Mouse (Mus musculus) midbrain, postnatal 0 days (tissue): ENCODE results near the gene Lmbr1l. TPM values are rescaled to one million over a fixed set of nuclear protein-coding genes. Genes with fewer than 3 reads are reported as not detected.

Source experiments
- ATAC-seq: fragments of 200-750 bp; cut with Nextera tagmentation; 2 replicates; pipeline ENCODE4 v1.8.0; 2017; ENCODE audit warnings: moderate number of reproducible peaks, mild to moderate bottlenecking, moderate TSS enrichment, moderate library complexity; ENCODE audit not compliant: low FRiP score
- DNase-seq: peaks from one replicate; pipeline ENCODE4 v3.0.0-alpha.2; 2015; ENCODE audit warnings: low spot score
- H3K27ac ChIP-seq: fragments of 300-500 bp; sonication (generic); 2 replicates; pipeline ENCODE4 v1.5.1; 2014; ENCODE audit warnings: low read depth, mild to moderate bottlenecking, low read length, mixed read lengths
- H3K27me3 ChIP-seq: fragments of 300-500 bp; sonication (generic); 2 replicates; pipeline ENCODE4 v1.6.1; 2014; ENCODE audit warnings: low read length, control low read depth, mixed read lengths; ENCODE audit not compliant: insufficient read depth
- H3K36me3 ChIP-seq: fragments of 300-500 bp; sonication (generic); 2 replicates; pipeline ENCODE4 v1.6.1; 2014; ENCODE audit warnings: low read length, control low read depth, mixed read lengths; ENCODE audit not compliant: insufficient read depth
- H3K4me1 ChIP-seq: fragments of 300-500 bp; sonication (generic); 2 replicates; pipeline ENCODE4 v1.6.1; 2014; ENCODE audit warnings: mild to moderate bottlenecking, control low read depth, antibody characterized with exemption, low read length, mixed read lengths; ENCODE audit not compliant: insufficient read depth
- H3K4me2 ChIP-seq: fragments of 300-500 bp; sonication (generic); 2 replicates; pipeline ENCODE4 v1.6.1; 2014; ENCODE audit warnings: low read depth, mild to moderate bottlenecking, low read length, mixed read lengths; ENCODE audit not compliant: poor library complexity, severe bottlenecking
- H3K4me3 ChIP-seq: fragments of 300-500 bp; sonication (generic); 2 replicates; pipeline ENCODE4 v1.5.1; 2014; ENCODE audit warnings: low read depth, mild to moderate bottlenecking, low read length, moderate library complexity
- H3K9ac ChIP-seq: fragments of 300-500 bp; sonication (generic); replicated peaks from 2 replicates; pipeline ENCODE4 v1.6.1; 2014; ENCODE audit warnings: mild to moderate bottlenecking, low read length, moderate library complexity, mixed read lengths; ENCODE audit not compliant: poor library complexity, severe bottlenecking
- H3K9me3 ChIP-seq: fragments of 300-500 bp; sonication (generic); 2 replicates; pipeline ENCODE4 v1.6.1; 2016; ENCODE audit warnings: low read length, control low read depth
- CTCF ChIP-seq: IDR thresholded peaks from 2 replicates; pipeline ENCODE4 v1.5.1; 2016; ENCODE audit warnings: antibody characterized with exemption, mild to moderate bottlenecking
- WGBS: fragments of 180-500 bp; shearing (Covaris S2); extraction: QIAGEN DNeasy Blood & Tissue Kit; methylation state at CpG from one replicate; pipeline ENCODE4 v1.1.7; 2014; 5-methylcytosine and 5-hydroxymethylcytosine counted together
- polyA plus RNA-seq: library from polyadenylated mRNA; unstranded; fragments of >200 nt; fragmentation: Nextera tagmentation; extraction: Ambion mirVana; gene quantifications from 2 replicates; pipeline ENCODE4 v1.2.1, GENCODE M21; 2015
- total RNA-seq: library from RNA; depleted of rRNA; stranded (reverse); fragments of >200 nt; gene quantifications from 2 replicates; pipeline ENCODE4 v1.2.3, GENCODE M21; 2014

The Lmbr1l gene
- total and polyA plus RNA-seq, 2 experiments from 2014 or later = 19.6 to 46.0 TPM

DNA sequence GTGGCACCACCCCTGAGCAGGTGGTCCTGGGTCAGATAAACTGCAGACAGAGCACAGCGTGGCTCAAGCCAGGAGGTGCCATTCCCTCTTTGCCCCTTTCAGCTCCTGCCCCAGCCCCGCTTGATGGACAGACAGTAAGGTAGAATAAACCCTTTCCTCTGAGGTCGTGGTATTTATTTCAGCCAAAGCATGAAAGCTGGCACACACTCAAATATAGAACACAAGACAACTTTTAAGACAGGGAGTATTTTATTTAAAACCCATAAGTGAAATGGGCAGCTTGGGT is 31.5 kb upstream of the Lmbr1l start:
- DNase-seq (no peak), ATAC-seq (no peak)
- WGBS = 16% methylated on average over 3 of the region's 3 CpGs
- peaks cover 13% of the 10 kb centered on the region; the same call in 1 of the 2 replicates for H3K36me3 ChIP-seq
- no peaks in the 10 kb centered on the region for H3K27me3 ChIP-seq
- peak overlapping the region; percentile 62 for H3K9ac ChIP-seq
- H3K4me2 ChIP-seq = peak overlapping the region; percentile 88
- 0 out of 2 replicates have a peak, but pooled peaks cover 3% of the 10 kb centered on the region for H3K4me1 ChIP-seq
- no peak overlapping the region for H3K27ac ChIP-seq
- no peaks in the 10 kb centered on the region for H3K9me3 ChIP-seq
- H3K4me3 ChIP-seq = peak overlapping the region; percentile 37
- TF ChIP-seq CTCF = peak; percentile 21

DNA sequence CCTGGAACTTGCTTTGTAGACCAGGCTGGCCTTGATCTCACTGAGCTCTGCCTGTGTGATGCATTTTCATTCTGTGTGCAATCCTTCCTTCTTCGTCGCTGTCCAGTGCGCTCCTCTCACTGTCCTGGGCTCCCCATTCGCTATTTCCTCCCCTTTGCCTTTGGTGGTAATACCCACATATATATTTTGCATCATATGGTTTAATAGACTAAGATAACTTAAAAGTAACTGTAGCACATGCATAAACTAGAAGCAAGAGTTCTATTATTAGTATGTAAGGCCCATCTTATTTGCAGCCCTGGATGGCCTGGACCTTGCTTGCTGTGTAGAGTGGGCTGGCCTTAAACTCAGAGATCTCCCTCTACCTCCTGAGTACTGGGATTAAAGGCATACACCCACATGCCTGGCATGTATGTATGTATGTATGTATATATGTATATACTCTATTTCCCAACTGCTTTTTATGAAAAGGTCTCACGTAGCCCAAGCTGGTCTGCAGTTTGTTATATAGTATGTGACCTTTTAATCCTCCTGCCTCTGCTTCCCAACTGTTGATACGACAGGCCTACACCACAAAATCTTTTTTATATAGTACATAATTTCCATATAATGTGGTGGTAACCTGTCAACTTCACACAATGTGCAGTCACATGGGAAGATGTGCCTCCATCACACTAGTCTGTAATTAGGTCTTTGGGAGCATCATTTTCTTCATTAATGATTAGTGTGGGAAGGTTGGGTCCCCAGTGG is 31.0 kb upstream of the Lmbr1l start:
- peaks cover 13% of the 10 kb centered on the region; the same call in 1 of the 2 replicates for H3K36me3 ChIP-seq
- H3K27me3 ChIP-seq = no peaks in the 10 kb centered on the region
- 28% methylated on average over 6 of the region's 6 CpGs for WGBS
- ATAC-seq = no peak
- H3K4me2 ChIP-seq = peak overlapping the region; percentile 88
- TF ChIP-seq CTCF = no peak
- 0 out of 2 replicates have a peak, but pooled peaks cover 3% of the 10 kb centered on the region for H3K4me1 ChIP-seq
- H3K9ac ChIP-seq = peak overlapping the region; percentile 62
- DNase-seq = peak; percentile 35
- peak overlapping the region; percentile 4; the same call in 1 of the 2 replicates for H3K27ac ChIP-seq
- peak overlapping the region; percentile 37 for H3K4me3 ChIP-seq
- H3K9me3 ChIP-seq = no peaks in the 10 kb centered on the region

DNA sequence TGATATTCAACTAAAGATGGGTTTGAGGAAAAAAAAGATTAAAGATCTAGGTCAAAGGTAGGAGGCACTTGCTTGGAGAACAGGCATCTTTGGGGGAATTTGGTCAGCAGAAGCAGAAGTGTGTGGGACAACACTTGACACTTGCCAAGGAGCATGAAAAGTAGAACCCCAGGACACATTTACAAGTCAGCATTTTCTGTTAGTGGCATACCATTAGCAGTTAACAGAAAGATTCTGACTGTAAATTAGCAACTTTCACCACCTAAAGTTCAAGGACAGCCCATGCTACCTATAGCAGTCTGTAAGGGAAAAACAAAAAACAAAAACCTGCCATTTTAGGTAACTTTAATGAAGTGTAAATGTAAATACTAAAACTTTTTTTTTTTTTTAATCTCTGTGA is 30.4 kb upstream of the Lmbr1l start:
- peak overlapping the region; percentile 37; the same call in 1 of the 2 replicates for H3K4me3 ChIP-seq
- H3K4me1 ChIP-seq = 0 out of 2 replicates have a peak, but pooled peaks cover 3% of the 10 kb centered on the region
- no peak for ATAC-seq
- H3K36me3 ChIP-seq = peaks cover 13% of the 10 kb centered on the region; the same call in 1 of the 2 replicates
- 0 out of 2 replicates have a peak overlapping the region, but pooled peaks have one; percentile 7 for H3K27ac ChIP-seq
- DNase-seq = peak; percentile 21
- H3K4me2 ChIP-seq = peak overlapping the region; percentile 88
- H3K27me3 ChIP-seq = no peaks in the 10 kb centered on the region
- peak overlapping the region; percentile 62 for H3K9ac ChIP-seq
- H3K9me3 ChIP-seq = no peaks in the 10 kb centered on the region
- TF ChIP-seq CTCF = no peak

DNA sequence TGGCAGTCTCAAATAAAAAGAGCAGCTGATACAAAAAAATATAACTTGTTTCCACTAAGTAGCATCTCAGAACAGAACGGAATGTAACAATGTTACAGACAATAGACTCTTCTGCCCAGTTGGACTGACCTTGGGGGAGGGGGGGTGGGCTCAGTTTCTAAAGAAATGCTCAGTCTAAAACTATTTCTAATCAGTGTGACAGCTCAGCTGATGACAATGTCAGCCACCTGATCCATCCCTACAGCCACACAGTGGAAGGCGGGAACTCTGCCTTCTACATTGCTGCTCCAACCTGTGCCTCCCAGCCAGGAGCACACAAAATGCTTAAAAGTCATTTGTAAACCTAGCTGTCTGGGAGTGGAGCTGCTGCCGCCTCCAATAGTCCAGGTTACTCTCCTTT is 29.9 kb upstream of the Lmbr1l start:
- no peaks in the 10 kb centered on the region for H3K9me3 ChIP-seq
- peak; percentile 42 for DNase-seq
- 0 out of 2 replicates have a peak overlapping the region, but pooled peaks have one; percentile 7 for H3K27ac ChIP-seq
- H3K27me3 ChIP-seq = no peaks in the 10 kb centered on the region
- TF ChIP-seq CTCF = no peak
- 0 out of 2 replicates have a peak, but pooled peaks cover 3% of the 10 kb centered on the region for H3K4me1 ChIP-seq
- no peak overlapping the region; the same call in 1 of the 2 replicates for H3K9ac ChIP-seq
- H3K4me3 ChIP-seq = peak overlapping the region; percentile 19; the same call in 1 of the 2 replicates
- peaks cover 13% of the 10 kb centered on the region; the same call in 1 of the 2 replicates for H3K36me3 ChIP-seq
- 13% methylated on average over 3 of the region's 3 CpGs for WGBS
- H3K4me2 ChIP-seq = peak overlapping the region; percentile 88
- ATAC-seq = no peak

DNA sequence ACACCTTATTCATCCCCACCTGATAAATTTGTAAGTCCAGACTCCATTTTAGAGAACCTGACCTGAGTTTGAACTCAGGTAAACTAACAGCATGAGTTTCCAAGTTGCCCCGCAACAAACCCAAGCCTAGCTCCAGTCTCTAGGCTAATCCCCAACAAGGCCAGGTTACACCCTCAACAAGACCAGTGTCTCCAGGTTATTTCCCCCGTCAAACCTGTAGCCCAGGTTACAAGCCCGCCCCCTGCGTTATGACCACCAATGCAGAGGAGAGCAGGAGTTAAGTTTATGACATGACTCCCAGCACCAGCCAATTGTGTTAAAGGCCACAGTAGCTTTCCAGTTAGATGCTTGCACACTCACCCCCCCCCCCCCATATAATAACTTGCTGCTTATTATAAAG is 25.1 kb upstream of the Lmbr1l start:
- no peak overlapping the region for H3K27ac ChIP-seq
- H3K4me2 ChIP-seq = no peak overlapping the region
- ATAC-seq (no peak), DNase-seq (no peak)
- H3K9me3 ChIP-seq = no peaks in the 10 kb centered on the region
- H3K4me1 ChIP-seq = 0 out of 2 replicates have a peak, but pooled peaks cover 3% of the 10 kb centered on the region
- no peaks in the 10 kb centered on the region for H3K36me3 ChIP-seq
- H3K9ac ChIP-seq = no peak overlapping the region
- no peaks in the 10 kb centered on the region for H3K27me3 ChIP-seq
- H3K4me3 ChIP-seq = no peak overlapping the region
- 83% methylated on average over 4 of the region's 4 CpGs for WGBS
- TF ChIP-seq CTCF = no peak

DNA sequence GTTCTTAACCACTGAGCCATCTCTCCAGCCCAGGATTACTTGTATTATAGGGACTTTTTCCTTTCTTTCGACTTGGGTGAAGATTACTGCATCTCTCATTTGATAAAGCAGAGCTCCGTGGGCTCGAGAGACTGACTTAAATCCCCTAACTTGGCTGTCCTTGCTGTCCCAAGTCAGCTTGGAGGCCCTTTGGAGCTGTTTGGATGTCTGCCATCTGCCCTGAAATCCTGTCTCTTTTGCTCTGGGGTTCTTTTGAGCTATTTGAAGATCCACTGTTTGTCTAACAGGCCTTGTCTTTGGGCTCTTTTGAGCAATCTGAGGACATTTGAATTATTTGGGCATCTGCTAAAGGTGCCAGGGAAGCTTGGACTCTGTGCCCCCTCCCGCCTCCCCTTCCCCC is 24.1 kb upstream of the Lmbr1l start:
- no peaks in the 10 kb centered on the region for H3K27me3 ChIP-seq
- TF ChIP-seq CTCF = no peak
- 68% methylated on average over 4 of the region's 4 CpGs for WGBS
- peak; percentile 43 for DNase-seq
- no peaks in the 10 kb centered on the region for H3K9me3 ChIP-seq
- H3K4me2 ChIP-seq = no peak overlapping the region
- no peak overlapping the region for H3K27ac ChIP-seq
- H3K4me3 ChIP-seq = no peak overlapping the region
- no peak for ATAC-seq
- no peak overlapping the region for H3K9ac ChIP-seq
- no peaks in the 10 kb centered on the region for H3K4me1 ChIP-seq
- no peaks in the 10 kb centered on the region for H3K36me3 ChIP-seq
